Mouse (Mus musculus): ENCODE measurements around the gene Trim26.

DNA sequence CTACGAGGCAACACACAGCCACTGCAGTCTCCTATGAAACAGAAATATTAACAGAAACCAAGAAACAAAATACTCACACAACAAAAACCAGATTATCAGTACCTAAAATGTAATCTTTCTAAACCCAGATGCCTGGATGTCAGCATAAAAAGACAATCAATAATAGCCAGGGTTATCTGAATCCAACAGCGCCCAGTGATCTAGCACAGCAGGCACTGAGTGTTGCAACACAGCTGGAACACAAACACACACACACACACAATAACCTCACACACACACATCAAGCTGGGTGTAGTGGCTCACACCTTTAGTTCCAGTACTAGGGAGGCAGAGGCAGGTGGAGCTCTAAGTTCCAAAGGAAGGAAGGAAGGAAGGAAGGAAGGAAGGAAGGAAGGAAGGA, 8.4 kb upstream of the Trim26 start:
- TF ChIP-seq POLR2A (IDR thresholded peaks at IDR 0.05; ENCODE audit: extremely low read depth, insufficient read depth, low read length) (no peak), CTCF (IDR thresholded peaks at IDR 0.05; ENCODE audit: low read depth, low read length) (no peak)

Measured in liver, adult 2 months (tissue).